Mouse (Mus musculus) limb, embryonic 10.5 days (tissue): ENCODE results near the gene Plscr1. TPM values are rescaled to one million over a fixed set of nuclear protein-coding genes. Genes with fewer than 3 reads are reported as not detected.

Source experiments
- DNase-seq: peaks from one replicate; pipeline ENCODE4 v3.0.0-alpha.2; 2017; ENCODE audit warnings: low spot score
- H3K27ac ChIP-seq: fragments of 300-500 bp; sonication (generic); 2 replicates; pipeline ENCODE4 v1.5.1; 2016; ENCODE audit warnings: mild to moderate bottlenecking
- H3K27me3 ChIP-seq: fragments of 300-500 bp; sonication (generic); 2 replicates; pipeline ENCODE4 v1.6.1; 2016; ENCODE audit warnings: low read depth, mild to moderate bottlenecking; ENCODE audit not compliant: poor library complexity, severe bottlenecking
- H3K36me3 ChIP-seq: fragments of 300-500 bp; sonication (generic); 2 replicates; pipeline ENCODE4 v1.6.1; 2016; ENCODE audit warnings: mild to moderate bottlenecking, moderate library complexity
- H3K4me1 ChIP-seq: fragments of 300-500 bp; sonication (generic); 2 replicates; pipeline ENCODE4 v1.6.1; 2016
- H3K4me3 ChIP-seq: fragments of 300-500 bp; sonication (generic); 2 replicates; pipeline ENCODE4 v1.5.1; 2016; ENCODE audit warnings: mild to moderate bottlenecking, moderate library complexity
- H3K9me3 ChIP-seq: fragments of 300-500 bp; sonication (generic); replicated peaks from 2 replicates; pipeline ENCODE4 v1.6.1; 2016; ENCODE audit warnings: mild to moderate bottlenecking
- WGBS: fragments of 180-500 bp; shearing (Covaris S2); methylation state at CpG from one replicate; pipeline ENCODE4 v1.1.7; 2016; 5-methylcytosine and 5-hydroxymethylcytosine counted together
- polyA plus RNA-seq: library from polyadenylated mRNA; unstranded; fragments of >200 nt; fragmentation: Nextera tagmentation; extraction: Ambion mirVana; gene quantifications from 2 replicates; pipeline ENCODE4 v1.2.1, GENCODE M21; 2016

Plscr1 gene
- polyA plus RNA-seq = 34.2 and 34.8 TPM in 2 replicates

DNA sequence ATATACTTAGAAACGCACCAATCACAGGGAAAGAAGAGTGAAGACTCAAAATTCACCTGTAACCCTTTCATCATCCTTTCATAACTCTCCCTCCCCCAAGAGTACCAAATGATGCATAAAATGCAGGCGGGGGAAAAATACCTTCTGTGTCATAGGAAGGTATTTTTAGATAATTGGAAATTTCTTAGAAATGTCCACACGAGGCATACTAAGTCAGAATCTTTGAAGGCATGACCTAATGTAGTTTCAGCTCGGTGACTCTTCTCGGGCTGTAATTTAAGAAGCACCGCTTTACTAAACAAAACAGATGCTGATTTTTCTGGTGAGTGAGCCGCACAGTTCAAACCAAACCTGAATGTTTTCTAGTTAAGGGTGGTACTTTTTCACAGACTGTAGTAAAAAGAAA is at the start of gene Plscr1:
TSS of gene Plscr1 (plus strand) at position 304 of the 406 bp plus-strand sequence.
- Histone ChIP-seq H3K27me3 (no peaks in the 10 kb centered on the region), H3K4me1 (peaks cover 17% of the 10 kb centered on the region), H3K4me3 (peak within 1 kb of the TSS; percentile 77), H3K9me3 (no peaks in the 10 kb centered on the region), H3K36me3 (no peaks in the 10 kb centered on the region), H3K27ac (peak within 1 kb of the TSS; percentile 95)
- no peak for DNase-seq
- WGBS = 44% methylated on average over 7 of the region's 7 CpGs

DNA sequence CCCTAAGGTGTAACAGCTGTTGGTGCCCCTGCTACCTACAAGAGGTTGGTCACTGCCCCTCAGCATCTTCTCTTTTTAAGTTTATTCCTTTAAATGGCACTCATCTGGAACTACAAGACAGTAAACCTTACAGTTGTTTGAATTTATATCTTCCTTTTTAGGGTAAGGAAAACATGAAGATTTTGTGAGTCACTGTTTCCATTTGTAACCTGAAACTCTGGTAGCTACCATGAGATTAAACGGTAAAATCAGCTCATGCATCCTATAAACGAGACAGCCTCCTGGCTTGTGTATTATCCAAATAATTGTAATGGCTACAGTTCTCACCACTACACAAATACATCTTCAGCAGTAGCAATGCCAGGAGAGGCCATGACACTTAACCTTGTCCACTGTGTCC is 45.2 kb upstream of the Plscr1 start:
- Histone ChIP-seq H3K27me3 (no peaks in the 10 kb centered on the region), H3K4me1 (no peaks in the 10 kb centered on the region), H3K4me3 (no peak overlapping the region), H3K27ac (no peak overlapping the region), H3K9me3 (no peaks in the 10 kb centered on the region), H3K36me3 (no peaks in the 10 kb centered on the region)
- DNase-seq = no peak
- whole genome bisulfite sequencing = 66% methylated on average over 2 of the region's 2 CpGs

DNA sequence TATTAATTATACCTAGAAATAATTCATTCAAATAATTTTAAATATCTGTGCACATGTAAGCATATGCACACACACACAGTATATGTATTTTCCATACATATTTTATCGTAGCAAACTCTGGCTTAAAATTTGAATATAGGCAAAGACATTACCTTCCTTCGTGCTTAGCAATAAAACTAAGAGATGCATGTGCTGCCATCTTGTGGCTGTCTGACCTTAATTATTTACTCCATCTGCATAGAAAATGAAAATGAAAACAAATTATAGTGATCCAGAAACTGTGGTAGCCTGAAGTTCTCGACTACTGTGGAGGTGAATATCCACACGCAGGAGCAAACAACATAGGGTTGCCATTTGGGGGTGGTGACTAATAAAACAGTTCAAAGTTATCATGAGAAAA is 42.2 kb upstream of the Plscr1 start:
- WGBS = 59% methylated on average over 4 of the region's 4 CpGs
- H3K9me3 ChIP-seq = no peaks in the 10 kb centered on the region
- DNase-seq = no peak

DNA sequence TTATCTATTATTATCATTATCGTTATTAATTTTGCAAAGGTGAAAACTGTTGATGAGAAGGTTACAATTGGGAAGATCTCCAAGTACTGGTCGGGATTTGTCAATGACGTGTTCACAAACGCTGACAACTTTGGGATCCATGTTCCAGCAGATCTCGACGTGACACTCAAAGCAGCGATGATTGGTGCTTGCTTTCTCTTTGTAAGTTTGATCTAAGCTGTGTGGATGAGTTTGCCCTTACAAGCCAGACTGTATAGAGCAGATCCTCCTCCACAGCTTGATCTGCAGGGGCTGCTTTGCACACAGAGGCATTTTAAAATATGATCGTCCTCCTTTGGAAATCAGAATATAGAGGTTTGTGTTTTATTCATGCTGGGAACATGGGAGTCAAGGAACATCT is 41.8 kb upstream of the Plscr1 start:
- 90% methylated on average over 8 of the region's 8 CpGs for WGBS
- H3K36me3 ChIP-seq = no peaks in the 10 kb centered on the region
- no peak overlapping the region for H3K4me3 ChIP-seq
- no peak for DNase-seq
- no peaks in the 10 kb centered on the region for H3K9me3 ChIP-seq
- no peak overlapping the region for H3K27ac ChIP-seq
- no peaks in the 10 kb centered on the region for H3K4me1 ChIP-seq
- no peaks in the 10 kb centered on the region for H3K27me3 ChIP-seq

More for the DNA sequence above, 42.2 kb upstream of the Plscr1 start:
- Histone ChIP-seq H3K36me3 (no peaks in the 10 kb centered on the region), H3K4me3 (no peak overlapping the region), H3K4me1 (no peaks in the 10 kb centered on the region), H3K27ac (no peak overlapping the region), H3K27me3 (no peaks in the 10 kb centered on the region)

DNA sequence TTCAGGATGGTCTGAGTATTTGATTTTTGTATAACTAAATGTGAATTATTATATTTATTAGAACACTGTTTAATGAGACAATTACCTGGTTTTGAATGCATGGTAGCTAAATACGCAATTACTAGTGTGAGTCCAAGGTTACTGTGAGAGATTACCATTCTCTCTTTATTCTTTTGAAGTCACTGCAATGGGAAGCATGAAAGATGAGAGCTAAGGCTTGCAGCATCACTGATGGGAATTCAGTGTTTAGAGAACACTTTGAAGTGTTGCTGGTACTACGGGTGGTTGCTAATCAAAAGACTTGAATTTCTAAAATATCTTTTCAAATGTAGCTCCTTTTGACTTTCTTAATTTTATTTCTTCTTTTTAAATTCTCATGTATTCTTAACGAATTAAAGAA is 39.7 kb upstream of the Plscr1 start:
- no peaks in the 10 kb centered on the region for H3K27me3 ChIP-seq
- H3K36me3 ChIP-seq = no peaks in the 10 kb centered on the region
- H3K9me3 ChIP-seq = no peaks in the 10 kb centered on the region
- H3K4me1 ChIP-seq = no peaks in the 10 kb centered on the region
- no peak overlapping the region for H3K27ac ChIP-seq
- H3K4me3 ChIP-seq = no peak overlapping the region
- 81% methylated on average over 3 of the region's 3 CpGs for WGBS
- DNase-seq = no peak

DNA sequence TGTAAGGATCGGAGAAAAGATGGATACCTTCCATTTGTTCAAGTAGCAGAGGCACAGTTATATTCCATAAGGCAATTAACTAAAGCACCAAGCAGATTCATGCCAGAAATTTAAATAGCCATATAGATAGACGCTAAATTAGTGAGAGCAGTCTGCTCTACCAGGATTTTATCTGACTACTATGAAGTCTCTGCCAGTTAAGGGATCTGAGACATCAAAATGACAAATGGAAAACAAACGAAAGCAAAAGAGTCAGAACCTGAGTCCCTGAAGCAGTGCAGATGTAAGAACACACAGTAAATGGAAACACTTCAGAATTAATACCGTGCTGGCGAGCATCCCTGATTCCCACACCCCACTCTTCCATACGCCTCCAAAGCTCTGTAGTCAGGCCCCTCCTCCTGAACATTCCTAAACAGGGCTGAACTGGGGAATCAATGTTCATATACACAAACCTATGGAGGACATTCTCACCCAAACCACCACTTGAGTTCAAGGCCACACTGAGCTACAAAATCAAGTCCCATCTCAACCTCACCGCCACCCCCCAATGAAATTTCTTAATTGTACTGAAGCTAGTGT is 39.1 kb upstream of the Plscr1 start:
- H3K4me3 ChIP-seq = no peak overlapping the region
- no peaks in the 10 kb centered on the region for H3K27me3 ChIP-seq
- DNase-seq = no peak
- 87% methylated on average over 7 of the region's 7 CpGs for WGBS
- H3K4me1 ChIP-seq = no peaks in the 10 kb centered on the region
- H3K36me3 ChIP-seq = no peaks in the 10 kb centered on the region
- H3K9me3 ChIP-seq = no peaks in the 10 kb centered on the region
- no peak overlapping the region for H3K27ac ChIP-seq

DNA sequence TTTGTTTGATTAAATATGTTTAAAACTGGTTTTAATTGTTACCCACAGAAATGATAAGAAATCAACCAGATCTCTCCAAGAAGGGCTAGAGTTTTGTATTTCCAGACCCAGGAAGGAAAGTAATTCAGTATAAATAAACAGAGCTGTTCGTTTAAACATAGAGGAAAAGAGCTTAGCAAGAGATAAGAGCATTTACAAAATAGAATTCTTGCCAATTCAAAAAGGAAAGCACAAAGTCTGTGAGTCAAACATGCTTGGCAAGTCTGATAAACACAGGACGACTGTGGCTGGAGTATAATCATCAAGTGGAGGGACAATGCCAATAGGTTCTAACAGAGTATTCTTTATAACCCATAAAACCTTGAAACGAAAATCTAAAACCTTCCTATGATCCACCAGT is 38.5 kb upstream of the Plscr1 start:
- DNase-seq = no peak
- WGBS = 68% methylated on average over 3 of the region's 3 CpGs

DNA sequence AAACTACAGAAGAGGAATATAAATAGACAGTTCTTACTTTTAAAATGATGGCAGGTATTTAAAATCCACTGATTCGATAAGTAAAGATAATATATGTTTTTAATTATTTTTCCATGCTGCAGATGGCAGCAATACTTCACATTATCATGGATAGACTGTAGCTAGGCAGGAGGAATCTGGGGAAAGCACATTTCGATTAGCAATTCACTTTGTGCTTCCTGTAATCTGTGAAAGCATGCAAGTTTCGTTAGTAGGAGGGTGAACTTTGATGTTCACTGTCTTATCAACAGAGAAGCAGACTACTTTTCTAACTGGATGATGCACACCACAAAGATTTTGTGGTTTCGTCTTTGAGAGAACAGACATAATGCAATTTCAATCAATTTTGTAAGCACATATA is 32.1 kb upstream of the Plscr1 start:
- H3K27ac ChIP-seq = no peak overlapping the region
- no peaks in the 10 kb centered on the region for H3K4me1 ChIP-seq
- H3K4me3 ChIP-seq = no peak overlapping the region
- no peaks in the 10 kb centered on the region for H3K27me3 ChIP-seq
- WGBS = 80% methylated on average over 4 of the region's 4 CpGs
- no peaks in the 10 kb centered on the region for H3K36me3 ChIP-seq
- no peaks in the 10 kb centered on the region for H3K9me3 ChIP-seq
- no peak for DNase-seq

More for the DNA sequence above, 38.5 kb upstream of the Plscr1 start:
- H3K4me1 ChIP-seq = no peaks in the 10 kb centered on the region
- no peaks in the 10 kb centered on the region for H3K36me3 ChIP-seq
- H3K9me3 ChIP-seq = no peaks in the 10 kb centered on the region
- H3K27me3 ChIP-seq = no peaks in the 10 kb centered on the region
- H3K27ac ChIP-seq = no peak overlapping the region
- no peak overlapping the region for H3K4me3 ChIP-seq

DNA sequence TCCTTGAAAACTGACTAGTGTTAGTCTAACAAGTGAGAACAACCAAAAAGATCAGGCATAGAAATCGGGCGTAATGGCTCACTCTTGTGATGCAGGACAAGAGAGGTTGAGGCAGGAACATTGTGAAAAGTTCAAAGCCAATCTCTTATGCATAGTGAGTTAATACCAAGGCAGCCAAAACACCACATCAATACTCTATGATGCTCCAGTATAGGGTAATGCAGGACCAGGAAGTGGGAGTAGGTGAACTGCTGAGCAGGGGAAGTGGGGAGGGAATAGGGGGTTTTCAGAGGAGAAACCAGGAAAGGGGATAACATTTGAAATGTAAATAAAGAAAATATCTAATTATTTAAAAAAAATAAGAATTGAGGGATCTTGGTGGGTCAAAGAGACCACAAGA is 31.7 kb upstream of the Plscr1 start:
- DNase-seq = no peak
- WGBS = 88% methylated on average over 2 of the region's 2 CpGs
- no peaks in the 10 kb centered on the region for H3K9me3 ChIP-seq
- no peaks in the 10 kb centered on the region for H3K36me3 ChIP-seq
- H3K4me3 ChIP-seq = no peak overlapping the region
- no peak overlapping the region for H3K27ac ChIP-seq
- no peaks in the 10 kb centered on the region for H3K4me1 ChIP-seq
- H3K27me3 ChIP-seq = no peaks in the 10 kb centered on the region

DNA sequence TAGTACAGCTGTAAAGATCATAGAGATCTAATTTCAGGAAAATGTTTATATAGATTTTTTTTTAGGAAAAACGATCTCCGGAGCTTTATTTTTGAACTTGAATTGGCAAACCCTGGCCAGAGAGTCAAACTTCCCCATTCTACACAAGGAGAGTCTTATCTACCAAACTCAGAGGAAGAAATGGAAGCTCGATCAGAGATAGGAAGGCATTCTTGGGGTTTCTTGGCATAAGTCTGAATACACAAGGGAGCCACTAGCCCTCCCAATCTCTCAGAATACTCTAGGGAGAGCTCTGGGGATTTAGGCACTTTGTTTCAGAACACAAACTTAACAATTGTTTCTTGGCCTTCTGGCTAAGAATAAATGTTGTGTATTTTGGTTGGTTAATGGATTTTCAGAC is 29.4 kb upstream of the Plscr1 start:
- H3K27me3 ChIP-seq = no peaks in the 10 kb centered on the region
- H3K4me1 ChIP-seq = no peaks in the 10 kb centered on the region
- 86% methylated on average over 3 of the region's 3 CpGs for WGBS

DNA sequence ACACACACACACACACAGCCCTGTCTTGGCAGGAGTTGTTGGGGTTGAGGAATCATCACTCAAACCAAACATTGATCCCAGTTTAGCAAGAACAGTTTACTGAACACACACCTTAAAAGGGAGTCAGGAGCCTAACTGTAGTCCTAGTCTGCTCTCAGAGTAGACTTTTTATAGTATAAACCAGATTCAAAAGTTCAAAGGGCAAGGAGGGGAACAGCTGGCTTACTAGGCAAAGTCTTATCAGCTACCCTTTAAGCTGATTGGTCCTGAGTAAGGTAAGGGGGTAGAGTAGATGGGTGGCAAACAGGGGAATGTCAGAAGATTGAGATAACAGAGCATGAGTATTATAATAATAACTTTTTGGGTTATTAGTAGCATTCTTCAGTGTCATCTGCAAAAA is 28.1 kb upstream of the Plscr1 start:
- Histone ChIP-seq H3K9me3 (no peaks in the 10 kb centered on the region), H3K27ac (no peak overlapping the region), H3K4me3 (no peak overlapping the region), H3K27me3 (no peaks in the 10 kb centered on the region), H3K4me1 (no peaks in the 10 kb centered on the region), H3K36me3 (no peaks in the 10 kb centered on the region)
- DNase-seq = no peak

More for the DNA sequence above, 29.4 kb upstream of the Plscr1 start:
- Histone ChIP-seq H3K9me3 (no peaks in the 10 kb centered on the region), H3K4me3 (no peak overlapping the region), H3K36me3 (no peaks in the 10 kb centered on the region), H3K27ac (no peak overlapping the region)
- DNase-seq = no peak

DNA sequence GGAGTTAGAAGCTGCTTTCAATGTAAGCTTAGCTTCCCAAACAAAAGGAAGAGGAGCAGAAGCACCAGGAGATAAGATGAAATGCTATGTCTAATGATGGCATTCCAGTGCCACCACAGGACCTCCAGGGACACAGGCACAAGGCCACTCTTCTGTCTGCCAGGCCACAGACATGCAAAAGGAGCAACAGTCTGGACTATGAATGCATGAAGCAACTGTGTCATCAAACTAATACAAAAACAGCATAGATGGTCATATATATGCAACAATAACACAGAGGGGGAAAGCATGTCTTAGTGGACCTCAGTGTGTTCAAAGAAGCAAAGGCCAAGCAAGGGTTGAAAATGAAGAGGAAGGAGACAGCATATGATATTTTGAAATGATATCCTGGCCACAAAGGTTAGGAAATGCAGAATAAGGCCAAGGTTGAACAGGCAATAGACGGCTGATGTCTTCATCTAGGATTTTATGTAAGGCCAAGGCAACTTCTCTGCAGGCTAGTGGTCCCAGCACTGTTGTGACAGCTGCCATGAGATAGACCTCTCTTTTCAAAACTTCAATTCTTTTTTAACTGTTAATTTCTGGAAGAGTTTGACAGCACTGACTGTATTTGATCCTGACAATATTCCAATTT is 24.8 kb upstream of the Plscr1 start:
- H3K27ac ChIP-seq = no peak overlapping the region
- no peaks in the 10 kb centered on the region for H3K36me3 ChIP-seq
- peaks cover under 1% of the 10 kb centered on the region for H3K4me1 ChIP-seq
- 90% methylated on average over 1 of the region's 1 CpGs for WGBS
- no peaks in the 10 kb centered on the region for H3K9me3 ChIP-seq
- H3K4me3 ChIP-seq = no peak overlapping the region
- no peaks in the 10 kb centered on the region for H3K27me3 ChIP-seq
- no peak for DNase-seq

DNA sequence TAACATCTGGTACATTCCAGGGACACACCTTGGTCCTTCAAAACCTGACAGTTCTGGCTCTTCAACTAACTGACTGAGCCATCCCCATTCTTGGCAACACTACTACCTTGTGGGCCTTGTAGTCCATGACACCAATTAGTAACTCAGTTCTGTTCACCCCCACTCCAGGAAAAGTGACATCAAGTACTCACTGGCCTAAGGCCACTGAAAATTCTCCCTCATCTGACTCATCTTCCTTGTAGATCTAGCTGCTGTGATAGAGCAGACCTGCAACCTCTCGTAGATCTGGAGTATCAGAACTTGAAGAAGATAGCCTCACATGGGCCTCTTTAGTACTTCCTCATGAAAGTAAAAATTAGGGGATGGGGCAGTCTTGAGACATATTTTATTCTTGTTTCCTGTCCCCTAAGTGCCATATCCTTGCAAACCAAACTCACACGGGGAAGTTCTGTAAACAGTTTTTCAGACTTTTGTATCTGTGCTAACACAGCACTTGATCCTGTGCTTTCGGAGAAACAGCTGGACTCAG is 23.4 kb upstream of the Plscr1 start:
- Histone ChIP-seq H3K9me3 (no peaks in the 10 kb centered on the region), H3K4me3 (no peak overlapping the region), H3K36me3 (no peaks in the 10 kb centered on the region), H3K27me3 (no peaks in the 10 kb centered on the region), H3K4me1 (peaks cover 10% of the 10 kb centered on the region), H3K27ac (no peak overlapping the region)
- 88% methylated on average over 3 of the region's 3 CpGs for WGBS
- no peak for DNase-seq
